Mouse (Mus musculus) C2C12 (cell line): ENCODE data around the gene Sertad1. TPM values are rescaled to one million over a fixed set of nuclear protein-coding genes. Genes with fewer than 3 reads are reported as not detected.

Source experiments
- H3K27me3 ChIP-seq: one replicate; pipeline ENCODE4 v1.6.1; 2011; ENCODE audit not compliant: control insufficient read depth, insufficient read depth, insufficient read length
- H3K36me3 ChIP-seq: one replicate; pipeline ENCODE4 v1.6.1; 2011; ENCODE audit not compliant: control insufficient read depth, insufficient read depth
- H3K4me3 ChIP-seq: one replicate; pipeline ENCODE4 v1.5.1; 2011; ENCODE audit warnings: mild to moderate bottlenecking, control low read depth; ENCODE audit not compliant: poor library complexity, insufficient read depth, severe bottlenecking
- H3K79me2 ChIP-seq: one replicate; pipeline ENCODE4 v1.6.1; 2011; ENCODE audit not compliant: control insufficient read depth, insufficient read depth
- H3K79me3 ChIP-seq: one replicate; pipeline ENCODE4 v1.6.1; 2011; ENCODE audit warnings: low read depth, control low read depth
- H3ac ChIP-seq: one replicate; pipeline ENCODE3; 2011; ENCODE audit warnings: low read depth; ENCODE audit not compliant: control insufficient read depth, insufficient read length
- CEBPB ChIP-seq: IDR thresholded peaks from one replicate; pipeline ENCODE4 v1.6.1; 2011; ENCODE audit warnings: low read depth, mild to moderate bottlenecking, control low read depth, moderate library complexity
- CTCF ChIP-seq: IDR thresholded peaks from one replicate; pipeline ENCODE4 v1.5.1; 2011; ENCODE audit not compliant: control insufficient read depth, insufficient read depth, insufficient read length
- FOSL1 ChIP-seq: IDR thresholded peaks from one replicate; pipeline ENCODE4 v1.8.0; 2011; ENCODE audit warnings: mild to moderate bottlenecking, low read length; ENCODE audit not compliant: poor library complexity, insufficient read depth, severe bottlenecking
- MAX ChIP-seq: IDR thresholded peaks from one replicate; pipeline ENCODE4 v1.6.1; 2011; ENCODE audit warnings: mild to moderate bottlenecking, control low read depth
- MYOD1 ChIP-seq: IDR thresholded peaks from one replicate; pipeline ENCODE4 v1.6.1; 2011; ENCODE audit warnings: low read depth; ENCODE audit not compliant: control insufficient read depth, insufficient read length
- MYOG ChIP-seq: IDR thresholded peaks from one replicate; pipeline ENCODE4 v1.6.1; 2011; ENCODE audit not compliant: control insufficient read depth, insufficient read length; ENCODE audit errors: extremely low read depth
- USF1 ChIP-seq: IDR thresholded peaks from one replicate; pipeline ENCODE4 v1.6.1; 2011; ENCODE audit warnings: low read depth, mild to moderate bottlenecking, control low read depth, moderate library complexity
- polyA plus RNA-seq: library from polyadenylated mRNA; unstranded; fragments of >200 nt; fragmentation: generic; extraction: Trizol; gene quantifications from one replicate; pipeline ENCODE4 v1.2.1, GENCODE M21; 2012; ENCODE audit warnings: missing spikeins

The Sertad1 gene
- polyA plus RNA-seq, 1 experiment, result 87.3 TPM

- Histone ChIP-seq H3K36me3 (no peaks in the 10 kb centered on the region), H3ac (no peak overlapping the region), H3K79me2 (no peaks in the 10 kb centered on the region), H3K79me3 (no peaks in the 10 kb centered on the region), H3K4me3 (no peak overlapping the region), H3K27me3 (no peaks in the 10 kb centered on the region)
- TF ChIP-seq MAX (no peak), CEBPB (no peak), MYOD1 (peak; percentile 21), CTCF (no peak), MYOG (no peak), FOSL1 (no peak), USF1 (peak; percentile 91)
These were observed 32.1 kb upstream of the Sertad1 start for GRCm38 (mm10) chr7:27454461-27455121.

- Histone ChIP-seq H3K79me3 (no peaks in the 10 kb centered on the region), H3K4me3 (no peak overlapping the region), H3ac (no peak overlapping the region), H3K79me2 (no peaks in the 10 kb centered on the region), H3K27me3 (no peaks in the 10 kb centered on the region), H3K36me3 (no peaks in the 10 kb centered on the region)
- TF ChIP-seq CEBPB, result no peak
- TF ChIP-seq MYOD1, result no peak
- no peak for TF ChIP-seq MYOG
- no peak for TF ChIP-seq FOSL1
- TF ChIP-seq CTCF, result no peak
- no peak for TF ChIP-seq USF1
- TF ChIP-seq MAX, result no peak
These were observed 31.4 kb upstream of the Sertad1 start for GRCm38 (mm10) chr7:27455273-27455672.

- no peaks in the 10 kb centered on the region for H3K79me3 ChIP-seq
- no peaks in the 10 kb centered on the region for H3K79me2 ChIP-seq
- H3ac ChIP-seq, result no peak overlapping the region
- H3K4me3 ChIP-seq, result no peak overlapping the region
- TF ChIP-seq MAX, result no peak
- no peak for TF ChIP-seq CTCF
- TF ChIP-seq MYOD1, result no peak
- TF ChIP-seq FOSL1, result no peak
- TF ChIP-seq USF1, result no peak
- no peak for TF ChIP-seq CEBPB
- no peak for TF ChIP-seq MYOG
- H3K36me3 ChIP-seq, result no peaks in the 10 kb centered on the region
- no peaks in the 10 kb centered on the region for H3K27me3 ChIP-seq
These were observed 28.1 kb upstream of the Sertad1 start for GRCm38 (mm10) chr7:27458614-27459013.

DNA sequence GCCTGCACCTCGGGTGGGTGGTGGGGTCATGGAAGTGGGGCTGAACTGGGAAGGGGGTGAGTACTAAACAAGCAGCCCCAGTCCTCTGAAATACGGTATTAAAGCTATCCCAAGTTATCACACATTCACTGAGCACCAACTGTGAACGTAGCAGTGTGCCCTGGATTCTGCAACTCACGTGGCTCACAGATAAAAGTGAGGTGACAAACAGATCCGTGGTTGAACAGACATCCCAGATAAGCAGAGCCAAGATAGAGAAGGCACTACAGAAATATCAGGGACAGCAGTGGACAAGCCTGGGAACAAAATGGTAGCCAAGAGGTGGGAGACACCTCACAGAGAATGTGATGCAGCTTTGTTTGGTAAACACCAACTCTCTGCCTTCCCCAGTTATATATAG is 27.1 kb upstream of the Sertad1 start:
- TF ChIP-seq FOSL1, result no peak
- TF ChIP-seq MYOD1, result no peak
- no peak for TF ChIP-seq MAX
- no peak for TF ChIP-seq CEBPB
- no peak for TF ChIP-seq MYOG
- no peak for TF ChIP-seq USF1
- no peak for TF ChIP-seq CTCF
- Histone ChIP-seq H3ac (no peak overlapping the region), H3K79me2 (no peaks in the 10 kb centered on the region), H3K36me3 (no peaks in the 10 kb centered on the region), H3K79me3 (no peaks in the 10 kb centered on the region), H3K27me3 (no peaks in the 10 kb centered on the region), H3K4me3 (no peak overlapping the region)

DNA sequence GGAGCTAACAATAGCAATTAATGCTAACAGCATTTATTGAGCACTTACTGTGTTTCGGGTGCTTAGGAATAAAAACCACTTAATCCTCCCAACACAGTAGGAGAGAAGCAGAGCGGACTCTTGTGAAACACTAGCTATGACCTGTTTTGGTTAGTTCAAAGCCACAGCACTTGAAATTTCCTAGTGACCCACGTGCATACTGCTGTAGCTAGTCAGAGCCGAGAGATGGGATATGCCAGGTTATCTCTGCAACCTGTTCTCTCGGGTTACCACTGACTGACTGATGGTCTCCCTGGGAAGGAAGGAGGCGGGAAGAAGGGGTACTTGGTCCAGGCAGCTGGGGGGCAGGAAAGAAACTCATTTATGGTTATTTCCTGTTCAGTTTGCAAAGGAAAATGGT is 26.2 kb upstream of the Sertad1 start:
- Histone ChIP-seq H3K79me3 (no peaks in the 10 kb centered on the region), H3K79me2 (no peaks in the 10 kb centered on the region), H3K36me3 (no peaks in the 10 kb centered on the region), H3K4me3 (no peak overlapping the region), H3K27me3 (no peaks in the 10 kb centered on the region), H3ac (no peak overlapping the region)
- TF ChIP-seq FOSL1 (no peak), CEBPB (no peak), MYOG (no peak), MYOD1 (no peak), USF1 (no peak), MAX (no peak), CTCF (no peak)
